Mouse (Mus musculus) C2C12 (cell line): ENCODE results near the gene Gm43951.

Experiments used
- CTCF ChIP-seq: IDR thresholded peaks from one replicate; pipeline ENCODE4 v1.5.1; 2011; ENCODE audit not compliant: control insufficient read depth, insufficient read depth, insufficient read length
- MAX ChIP-seq: IDR thresholded peaks from one replicate; pipeline ENCODE4 v1.6.1; 2011; ENCODE audit warnings: mild to moderate bottlenecking, control low read depth
- MYOG ChIP-seq: IDR thresholded peaks from one replicate; pipeline ENCODE4 v1.6.1; 2011; ENCODE audit not compliant: control insufficient read depth, insufficient read length; ENCODE audit errors: extremely low read depth
- USF1 ChIP-seq: IDR thresholded peaks from one replicate; pipeline ENCODE4 v1.6.1; 2011; ENCODE audit warnings: low read depth, mild to moderate bottlenecking, control low read depth, moderate library complexity

GRCm38 (mm10) chr11:72223414-72223813 is 16.8 kb upstream of the Gm43951 start:
- no peak for TF ChIP-seq MAX
- no peak for TF ChIP-seq MYOG
- no peak for TF ChIP-seq CTCF
- TF ChIP-seq USF1: no peak
